Mouse (Mus musculus): ENCODE data around the gene Fdxacb1.

Gene Fdxacb1

DNA sequence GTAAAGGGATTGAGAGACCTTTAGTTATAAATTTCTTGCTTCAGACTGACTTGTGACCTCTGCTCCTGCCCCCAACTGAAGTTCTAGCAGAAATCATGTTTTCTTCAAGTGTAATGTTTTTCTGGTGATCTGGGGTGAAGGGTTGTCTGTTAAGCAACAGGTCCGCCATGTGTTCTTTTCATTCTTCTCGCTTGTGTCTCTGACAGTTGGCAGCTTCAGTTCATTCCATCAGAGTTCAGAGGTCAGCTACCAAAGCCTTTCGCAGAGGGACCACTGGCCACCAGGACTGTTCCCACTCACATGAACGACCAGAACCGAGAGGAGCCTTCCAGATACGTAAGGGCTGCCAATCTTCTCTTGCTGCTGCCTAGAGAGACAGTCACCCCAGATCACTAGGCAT lies 40.4 kb downstream of the Fdxacb1 start:
- DNase-seq (ENCODE audit: low spot score): no peak

DNA sequence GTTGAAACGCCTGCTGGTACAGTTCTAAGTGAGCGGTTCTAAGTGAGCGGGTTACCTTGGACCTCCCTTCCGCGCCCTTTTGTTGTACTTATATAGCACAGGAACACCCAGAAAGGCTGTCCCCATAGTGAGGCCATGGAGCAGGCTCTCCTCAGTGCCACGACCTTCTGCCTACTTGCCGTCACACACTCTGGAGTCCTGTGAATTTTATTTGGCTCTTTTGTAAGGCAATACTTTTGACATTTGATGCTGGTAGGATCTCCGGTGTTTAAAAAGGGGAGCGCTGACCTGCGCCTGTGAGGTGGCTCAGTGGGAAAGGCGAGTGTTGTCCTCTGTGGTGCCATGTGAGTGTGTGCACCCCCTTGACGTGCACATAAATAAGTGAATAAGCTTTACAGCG lies 41.1 kb downstream of the Fdxacb1 start:
- DNase-seq (ENCODE audit: low spot score): no peak

GRCm38 (mm10) chr9:50811187-50811586 lies 43.2 kb downstream of the Fdxacb1 start:
- DNase-seq (ENCODE audit: low spot score): no peak

DNA sequence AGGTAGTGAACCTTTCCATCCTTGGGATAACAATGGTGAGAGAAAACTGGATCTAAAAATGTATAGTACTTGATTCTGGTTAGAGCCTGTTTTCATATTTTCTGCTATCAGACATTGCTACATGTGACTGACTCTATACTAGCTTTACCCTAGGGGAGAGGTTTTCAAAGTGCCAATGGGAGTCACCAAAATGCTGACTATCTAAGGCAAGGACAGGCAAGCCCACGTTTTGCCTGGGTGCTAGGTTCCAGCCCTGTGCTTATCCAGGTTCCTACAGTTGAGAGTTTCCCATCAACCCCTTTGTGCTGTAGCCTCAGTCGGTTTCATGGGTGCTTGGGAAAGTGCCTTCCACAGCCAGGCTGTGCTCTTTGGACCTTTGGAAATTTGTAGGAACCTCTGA lies 43.7 kb downstream of the Fdxacb1 start:
- no peak for DNase-seq (ENCODE audit: low spot score)

DNA sequence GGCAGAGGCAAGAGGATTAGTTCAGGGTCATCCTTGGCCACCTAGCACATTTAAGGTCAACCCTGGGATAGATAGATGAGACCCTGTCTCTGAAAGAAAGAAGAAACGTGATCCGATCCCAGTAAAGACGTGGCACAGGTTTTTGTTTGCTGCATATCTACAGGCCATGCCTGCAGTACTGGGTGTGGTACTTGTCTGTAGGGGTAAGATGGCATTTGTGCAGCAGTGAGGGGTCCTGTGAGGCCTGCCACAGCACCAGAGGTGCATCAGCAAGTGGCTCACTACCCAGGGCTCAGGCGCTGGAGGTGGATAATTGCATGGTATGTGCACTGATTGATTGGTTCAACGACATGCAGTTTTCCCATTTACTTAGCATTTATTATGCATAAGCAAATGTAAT lies 45.8 kb downstream of the Fdxacb1 start:
- DNase-seq (ENCODE audit: low spot score): no peak

DNA sequence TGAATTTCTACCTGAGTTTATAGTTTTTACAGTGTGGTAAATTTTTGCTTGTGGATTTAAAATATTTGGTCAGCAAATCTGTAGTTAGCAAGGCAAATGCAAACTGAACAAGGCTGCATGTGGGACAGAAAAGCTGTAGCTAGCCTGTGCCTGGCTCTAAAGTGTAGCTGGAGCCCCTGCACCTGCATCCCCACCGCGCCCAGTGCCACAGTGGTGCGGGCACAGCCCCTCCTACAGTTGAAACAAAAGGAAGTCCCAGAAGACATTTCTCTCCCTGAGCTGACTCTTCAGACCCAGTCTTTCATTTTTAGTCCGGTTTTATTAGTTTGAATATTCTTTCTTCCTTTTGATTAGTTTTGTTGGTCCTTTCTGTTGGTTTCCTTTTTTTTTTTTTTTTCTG lies 47.6 kb downstream of the Fdxacb1 start:
- DNase-seq (ENCODE audit: low spot score): no peak

GRCm38 (mm10) chr9:50816512-50816911 lies 48.5 kb downstream of the Fdxacb1 start:
- DNase-seq (ENCODE audit: low spot score): no peak

GRCm38 (mm10) chr9:50818050-50818449 lies 50.0 kb downstream of the Fdxacb1 start:
- no peak for DNase-seq (ENCODE audit: low spot score)

- DNase-seq (ENCODE audit: low spot score): no peak
Measured at GRCm38 (mm10) chr9:50819716-50820115, 51.7 kb downstream of the Fdxacb1 start.

GRCm38 (mm10) chr9:50821651-50822050 lies 53.6 kb downstream of the Fdxacb1 start:
- no peak for DNase-seq (ENCODE audit: low spot score)

GRCm38 (mm10) chr9:50822216-50822615 lies 54.2 kb downstream of the Fdxacb1 start:
- no peak for DNase-seq (ENCODE audit: low spot score)

Data from embryo, embryonic 10.5 days (tissue).